Mouse (Mus musculus) midbrain, embryonic 11.5 days (tissue): Measurements from ENCODE around the gene Tigd2. TPM values are rescaled to one million over a fixed set of nuclear protein-coding genes. Genes with fewer than 3 reads are reported as not detected.

Source experiments
- ATAC-seq: fragments of 200-750 bp; cut with Nextera tagmentation; 2 replicates; pipeline ENCODE4 v1.8.0; 2017; ENCODE audit warnings: moderate TSS enrichment, moderate library complexity; ENCODE audit not compliant: low FRiP score
- DNase-seq: peaks from one replicate; pipeline ENCODE4 v3.0.0; 2015; ENCODE audit warnings: low spot score; ENCODE audit errors: missing footprints
- H3K27ac ChIP-seq: fragments of 300-500 bp; sonication (generic); 2 replicates; pipeline ENCODE4 v1.5.1; 2014; ENCODE audit warnings: low read depth, low read length
- H3K27me3 ChIP-seq: fragments of 300-500 bp; sonication (generic); 2 replicates; pipeline ENCODE4 v1.6.1; 2014; ENCODE audit warnings: mild to moderate bottlenecking, low read length, moderate library complexity, mixed read lengths; ENCODE audit not compliant: control insufficient read depth, insufficient read depth
- H3K36me3 ChIP-seq: fragments of 300-500 bp; sonication (generic); 2 replicates; pipeline ENCODE4 v1.6.1; 2014; ENCODE audit warnings: mild to moderate bottlenecking, low read length, moderate library complexity, mixed read lengths; ENCODE audit not compliant: control insufficient read depth, insufficient read depth
- H3K4me1 ChIP-seq: fragments of 300-500 bp; sonication (generic); 2 replicates; pipeline ENCODE4 v1.6.1; 2014; ENCODE audit warnings: low read length; ENCODE audit not compliant: control insufficient read depth, insufficient read depth
- H3K4me2 ChIP-seq: fragments of 300-500 bp; sonication (generic); 2 replicates; pipeline ENCODE4 v1.6.1; 2014; ENCODE audit warnings: mild to moderate bottlenecking, moderate library complexity
- H3K4me3 ChIP-seq: fragments of 300-500 bp; sonication (generic); 2 replicates; pipeline ENCODE4 v1.5.1; 2014; ENCODE audit warnings: low read depth, low read length
- H3K9ac ChIP-seq: fragments of 300-500 bp; sonication (generic); 2 replicates; pipeline ENCODE4 v1.6.1; 2014; ENCODE audit warnings: low read length
- H3K9me3 ChIP-seq: fragments of 300-500 bp; sonication (generic); 2 replicates; pipeline ENCODE4 v1.6.1; 2016; ENCODE audit warnings: low read length; ENCODE audit not compliant: control insufficient read depth
- WGBS: fragments of 180-500 bp; shearing (Covaris S2); extraction: QIAGEN DNeasy Blood & Tissue Kit; methylation state at CpG from one replicate; pipeline ENCODE4 v1.1.7; 2014; 5-methylcytosine and 5-hydroxymethylcytosine counted together
- polyA plus RNA-seq: library from polyadenylated mRNA; unstranded; fragments of >200 nt; fragmentation: Nextera tagmentation; extraction: Ambion mirVana; gene quantifications from 2 replicates; pipeline ENCODE4 v1.2.1, GENCODE M21; 2014

The Tigd2 gene
- 11.9 and 14.2 TPM in 2 replicates for polyA plus RNA-seq

- H3K4me3 ChIP-seq = peak within 1 kb of the TSS; percentile 65
- WGBS = under 1% methylated on average over 62 of the region's 62 CpGs
- peak; percentile 98 for ATAC-seq
These were observed at the start of gene Tigd2 for GRCm38 (mm10) chr6:59208685-59209298. TSS of gene Tigd2 (plus strand) at chr6:59208870.

GRCm38 (mm10) chr6:59161801-59162478 lies 46.7 kb upstream of the Tigd2 start:
- ATAC-seq = no peak

More at GRCm38 (mm10) chr6:59208685-59209298, at the start of gene Tigd2:
- DNase-seq = peak; percentile 99
- 0 out of 2 replicates have a peak, but pooled peaks cover 3% of the 10 kb centered on the region for H3K36me3 ChIP-seq
- peaks cover 4% of the 10 kb centered on the region for H3K4me1 ChIP-seq
- H3K9me3 ChIP-seq = no peaks in the 10 kb centered on the region
- peak within 1 kb of the TSS; percentile 83 for H3K9ac ChIP-seq
- peak within 1 kb of the TSS; percentile 40; the same call in 1 of the 2 replicates for H3K27ac ChIP-seq
- H3K4me2 ChIP-seq = peak within 1 kb of the TSS; percentile 66
- H3K27me3 ChIP-seq = no peaks in the 10 kb centered on the region

GRCm38 (mm10) chr6:59162887-59163286 lies 45.8 kb upstream of the Tigd2 start:
- WGBS = 81% methylated on average over 2 of the region's 2 CpGs
- ATAC-seq = no peak
- no peak overlapping the region for H3K4me2 ChIP-seq
- H3K9me3 ChIP-seq = no peaks in the 10 kb centered on the region
- H3K4me1 ChIP-seq = no peaks in the 10 kb centered on the region
- no peak overlapping the region for H3K9ac ChIP-seq
- no peaks in the 10 kb centered on the region for H3K27me3 ChIP-seq
- no peak overlapping the region for H3K4me3 ChIP-seq
- H3K36me3 ChIP-seq = no peaks in the 10 kb centered on the region
- H3K27ac ChIP-seq = no peak overlapping the region
- no peak for DNase-seq

More at GRCm38 (mm10) chr6:59161801-59162478, 46.7 kb upstream of the Tigd2 start:
- 87% methylated on average over 4 of the region's 4 CpGs for WGBS
- DNase-seq = no peak
- H3K27me3 ChIP-seq = no peaks in the 10 kb centered on the region
- no peaks in the 10 kb centered on the region for H3K36me3 ChIP-seq
- no peaks in the 10 kb centered on the region for H3K4me1 ChIP-seq
- H3K4me3 ChIP-seq = no peak overlapping the region
- no peak overlapping the region for H3K9ac ChIP-seq
- H3K9me3 ChIP-seq = no peaks in the 10 kb centered on the region
- no peak overlapping the region for H3K4me2 ChIP-seq
- no peak overlapping the region for H3K27ac ChIP-seq

GRCm38 (mm10) chr6:59163407-59163806 lies 45.3 kb upstream of the Tigd2 start:
- no peak overlapping the region for H3K27ac ChIP-seq
- H3K9ac ChIP-seq = no peak overlapping the region
- no peaks in the 10 kb centered on the region for H3K9me3 ChIP-seq
- no peak overlapping the region for H3K4me2 ChIP-seq
- ATAC-seq (no peak), DNase-seq (no peak)
- H3K36me3 ChIP-seq = no peaks in the 10 kb centered on the region
- no peaks in the 10 kb centered on the region for H3K27me3 ChIP-seq
- no peaks in the 10 kb centered on the region for H3K4me1 ChIP-seq
- no peak overlapping the region for H3K4me3 ChIP-seq
- WGBS = 86% methylated on average over 3 of the region's 3 CpGs

GRCm38 (mm10) chr6:59168939-59169338 lies 39.7 kb upstream of the Tigd2 start:
- no peak overlapping the region for H3K9ac ChIP-seq
- DNase-seq (no peak), ATAC-seq (no peak)
- 15% methylated on average over 2 of the region's 2 CpGs for WGBS
- no peak overlapping the region for H3K27ac ChIP-seq
- H3K27me3 ChIP-seq = no peaks in the 10 kb centered on the region
- no peaks in the 10 kb centered on the region for H3K9me3 ChIP-seq
- H3K36me3 ChIP-seq = no peaks in the 10 kb centered on the region
- no peaks in the 10 kb centered on the region for H3K4me1 ChIP-seq
- no peak overlapping the region for H3K4me3 ChIP-seq
- no peak overlapping the region for H3K4me2 ChIP-seq

GRCm38 (mm10) chr6:59171230-59171629 lies 37.4 kb upstream of the Tigd2 start:
- H3K9ac ChIP-seq = no peak overlapping the region
- ATAC-seq (no peak), DNase-seq (no peak)
- no peak overlapping the region for H3K4me2 ChIP-seq
- 94% methylated on average over 3 of the region's 3 CpGs for WGBS
- H3K4me3 ChIP-seq = no peak overlapping the region
- H3K27ac ChIP-seq = no peak overlapping the region
- H3K27me3 ChIP-seq = no peaks in the 10 kb centered on the region
- H3K4me1 ChIP-seq = no peaks in the 10 kb centered on the region
- no peaks in the 10 kb centered on the region for H3K36me3 ChIP-seq
- no peaks in the 10 kb centered on the region for H3K9me3 ChIP-seq

- no peaks in the 10 kb centered on the region for H3K4me1 ChIP-seq
- DNase-seq = no peak
- WGBS = 91% methylated on average over 1 of the region's 1 CpGs
- no peak for ATAC-seq
- H3K27me3 ChIP-seq = no peaks in the 10 kb centered on the region
- H3K4me2 ChIP-seq = no peak overlapping the region
- no peak overlapping the region for H3K4me3 ChIP-seq
- H3K9me3 ChIP-seq = no peaks in the 10 kb centered on the region
- no peak overlapping the region for H3K27ac ChIP-seq
- H3K9ac ChIP-seq = no peak overlapping the region
- no peaks in the 10 kb centered on the region for H3K36me3 ChIP-seq
These were observed 34.7 kb upstream of the Tigd2 start for GRCm38 (mm10) chr6:59173940-59174339.

GRCm38 (mm10) chr6:59178051-59178450 lies 30.6 kb upstream of the Tigd2 start:
- no peak overlapping the region for H3K27ac ChIP-seq
- no peak for ATAC-seq
- H3K4me3 ChIP-seq = no peak overlapping the region
- H3K27me3 ChIP-seq = no peaks in the 10 kb centered on the region
- DNase-seq = no peak
- 92% methylated on average over 3 of the region's 3 CpGs for WGBS
- H3K4me1 ChIP-seq = no peaks in the 10 kb centered on the region
- H3K9ac ChIP-seq = no peak overlapping the region
- H3K36me3 ChIP-seq = no peaks in the 10 kb centered on the region
- H3K4me2 ChIP-seq = no peak overlapping the region
- H3K9me3 ChIP-seq = no peaks in the 10 kb centered on the region

GRCm38 (mm10) chr6:59180376-59180996 lies 28.2 kb upstream of the Tigd2 start:
- ATAC-seq (peak; percentile 85), DNase-seq (peak; percentile 93)
- Histone ChIP-seq H3K4me3 (no peak overlapping the region), H3K27ac (no peak overlapping the region), H3K9ac (no peak overlapping the region), H3K36me3 (no peaks in the 10 kb centered on the region), H3K4me2 (no peak overlapping the region), H3K4me1 (no peaks in the 10 kb centered on the region), H3K9me3 (no peaks in the 10 kb centered on the region), H3K27me3 (no peaks in the 10 kb centered on the region)
- 43% methylated on average over 7 of the region's 7 CpGs for WGBS
